Mouse (Mus musculus): Measurements from ENCODE around the gene Rad23a. TPM values are rescaled to one million over a fixed set of nuclear protein-coding genes. Genes with fewer than 3 reads are reported as not detected.
"Not testable (repeated sequence)": the region's sequence is repeated elsewhere in the genome, so short reads cannot be mapped to it uniquely, and the experiment has no call there.

Rad23a gene
- total and polyA plus RNA-seq, 3 experiments = 38.7 to 414 (median 116) TPM

GRCm38 (mm10) chr8:84832034-84832717, 8.3 kb downstream of the Rad23a start:
- Histone ChIP-seq H3K27me3 (ENCODE audit: insufficient read depth, low read length) (no peaks in the 10 kb centered on the region), H3K4me1 (ENCODE audit: insufficient read depth, low read depth, low read length) (peaks cover 51% of the 10 kb centered on the region), H3K36me3 (replicated peaks) (peaks cover 50% of the 10 kb centered on the region), H3K4me3 (ENCODE audit: low read depth, low read length) (peak overlapping the region; percentile 98), H3K9me3 (replicated peaks) (no peaks in the 10 kb centered on the region)
- ATAC-seq (ENCODE audit: extremely low read depth, insufficient number of reproducible peaks, low FRiP score, poor library complexity, severe bottlenecking) (peak; percentile 28; the same call in 1 of the 2 replicates), DNase-seq (ENCODE audit: low spot score) (peak; percentile 57)
- TF ChIP-seq CTCF (IDR thresholded peaks at IDR 0.05; ENCODE audit: low read depth, low read length) = no peak
- 0 out of 2 replicates have a peak, but pooled peaks have one; percentile 46 for TF ChIP-seq POLR2AphosphoS5 (IDR thresholded peaks at IDR 0.05; ENCODE audit: insufficient replicate concordance, low read depth, low read length)

DNA sequence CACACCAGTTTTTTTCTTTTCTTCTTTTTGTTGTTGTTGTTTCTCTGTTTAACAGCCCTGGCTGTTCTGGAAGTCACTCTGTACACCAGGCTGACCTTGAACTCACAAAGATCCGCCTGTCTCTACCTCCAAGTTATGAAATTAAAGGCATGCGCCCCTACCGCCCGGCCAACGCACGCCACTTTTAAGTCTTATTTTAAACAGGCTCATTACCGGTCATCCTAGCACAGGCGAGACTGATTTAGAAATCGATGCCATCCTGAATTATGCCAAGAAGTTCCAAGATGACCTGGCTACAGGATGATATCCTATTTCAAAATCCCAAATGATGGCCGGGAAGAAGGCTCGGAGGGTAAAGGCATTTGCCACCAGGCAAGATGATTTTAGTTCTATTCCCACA, 9.0 kb downstream of the Rad23a start, which contains the start of gene Gadd45gip1:
TSS of gene Gadd45gip1 (plus strand) at position 33 of the 400 bp plus-strand sequence.
- Histone ChIP-seq H3K9me3 (replicated peaks) (no peaks in the 10 kb centered on the region), H3K4me1 (ENCODE audit: insufficient read depth, low read depth, low read length) (peaks cover 48% of the 10 kb centered on the region), H3K27me3 (ENCODE audit: insufficient read depth, low read length) (no peaks in the 10 kb centered on the region), H3K36me3 (replicated peaks) (peaks cover 43% of the 10 kb centered on the region), H3K4me3 (ENCODE audit: low read depth, low read length) (peak within 1 kb of the TSS; percentile 98)
- TF ChIP-seq CTCF (IDR thresholded peaks at IDR 0.05; ENCODE audit: low read depth, low read length) (peak; percentile 40; the same call in 1 of the 2 replicates), GATA1 (IDR thresholded peaks at IDR 0.05; ENCODE audit: borderline replicate concordance, low read length) (no peak), TAL1 (conservative IDR thresholded peaks at IDR 0.05; ENCODE audit: low read depth, low read length) (no peak)
- ATAC-seq (ENCODE audit: extremely low read depth, insufficient number of reproducible peaks, low FRiP score, poor library complexity, severe bottlenecking) (no peak), DNase-seq (ENCODE audit: low spot score) (no peak)

DNA sequence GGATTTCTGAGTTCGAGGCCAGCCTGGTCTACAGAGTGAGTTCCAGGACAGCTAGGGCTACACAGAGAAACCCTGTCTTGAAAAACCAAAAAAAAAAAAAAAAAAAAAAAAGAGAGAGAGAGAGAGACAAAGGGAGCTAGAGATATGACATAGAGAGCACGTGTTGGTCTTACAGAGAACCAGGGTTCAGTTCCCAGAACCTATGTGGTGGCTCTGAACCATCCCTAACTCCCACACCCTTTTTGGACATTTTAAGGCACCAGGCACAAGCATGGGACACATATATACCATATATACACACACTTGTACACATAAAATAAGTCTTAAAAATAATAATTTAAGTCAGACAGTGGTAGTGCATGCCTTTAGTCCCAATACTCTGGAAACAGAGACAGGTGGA, 13.9 kb downstream of the Rad23a start:
- not testable (repeated sequence) for H3K27me3 ChIP-seq (ENCODE audit: insufficient read depth, low read length); H3K9me3 ChIP-seq (replicated peaks); H3K4me3 ChIP-seq (ENCODE audit: low read depth, low read length); ATAC-seq (ENCODE audit: extremely low read depth, insufficient number of reproducible peaks, low FRiP score, poor library complexity, severe bottlenecking); DNase-seq (ENCODE audit: low spot score)
- peaks cover 15% of the 10 kb centered on the region for H3K36me3 ChIP-seq (replicated peaks)
- H3K4me1 ChIP-seq (ENCODE audit: insufficient read depth, low read depth, low read length) = peaks cover 38% of the 10 kb centered on the region

DNA sequence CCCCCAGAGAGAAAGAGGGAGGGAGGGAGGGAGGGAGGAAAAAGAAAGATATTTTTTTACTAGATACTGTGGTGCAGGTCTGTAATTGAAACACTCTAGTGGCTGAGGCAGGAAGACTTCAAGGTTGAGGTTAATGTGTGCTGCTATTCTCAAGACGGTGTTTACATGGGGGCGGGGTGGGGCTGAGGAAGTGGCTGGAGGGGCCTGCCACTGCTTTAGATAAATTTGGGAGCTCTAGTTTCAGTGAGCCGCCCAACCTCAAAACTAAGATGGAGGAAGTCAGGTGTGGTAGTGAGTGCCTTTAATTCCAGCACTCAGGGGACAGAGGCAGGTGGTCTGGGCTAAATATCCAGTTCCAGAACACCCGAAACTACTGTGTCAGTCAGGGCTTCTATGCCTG, 14.8 kb downstream of the Rad23a start:
- no peak for TF ChIP-seq GATA2 (IDR thresholded peaks at IDR 0.05; ENCODE audit: borderline replicate concordance, low read depth, low read length)
- TF ChIP-seq TAL1 (conservative IDR thresholded peaks at IDR 0.05; ENCODE audit: low read depth, low read length) = no peak
- TF ChIP-seq POLR2AphosphoS5 (IDR thresholded peaks at IDR 0.05; ENCODE audit: insufficient replicate concordance, low read depth, low read length) = no peak
- TF ChIP-seq CTCF (IDR thresholded peaks at IDR 0.05; ENCODE audit: low read depth, low read length) = no peak
- TF ChIP-seq GATA1 (IDR thresholded peaks at IDR 0.05; ENCODE audit: borderline replicate concordance, low read length) = no peak

GRCm38 (mm10) chr8:84823653-84824052, 16.8 kb downstream of the Rad23a start:
- TF ChIP-seq GATA2 (IDR thresholded peaks at IDR 0.05; ENCODE audit: borderline replicate concordance, low read depth, low read length) (no peak), POLR2AphosphoS5 (IDR thresholded peaks at IDR 0.05; ENCODE audit: insufficient replicate concordance, low read depth, low read length) (no peak), GATA1 (IDR thresholded peaks at IDR 0.05; ENCODE audit: borderline replicate concordance, low read length) (no peak), TAL1 (conservative IDR thresholded peaks at IDR 0.05; ENCODE audit: low read depth, low read length) (no peak), CTCF (IDR thresholded peaks at IDR 0.05; ENCODE audit: low read depth, low read length) (peak; percentile 77)
- DNase-seq (ENCODE audit: low spot score) (peak; percentile 68), ATAC-seq (ENCODE audit: extremely low read depth, insufficient number of reproducible peaks, low FRiP score, poor library complexity, severe bottlenecking) (no peak)
- Histone ChIP-seq H3K4me3 (ENCODE audit: low read depth, low read length) (no peak overlapping the region; the same call in 1 of the 2 replicates), H3K36me3 (replicated peaks) (peaks cover 9% of the 10 kb centered on the region), H3K4me1 (ENCODE audit: insufficient read depth, low read depth, low read length) (peaks cover 30% of the 10 kb centered on the region), H3K9me3 (replicated peaks) (no peaks in the 10 kb centered on the region), H3K27me3 (ENCODE audit: insufficient read depth, low read length) (no peaks in the 10 kb centered on the region)

More for the DNA sequence above, 14.8 kb downstream of the Rad23a start:
- DNase-seq (ENCODE audit: low spot score) = no peak
- no peaks in the 10 kb centered on the region for H3K27me3 ChIP-seq (ENCODE audit: insufficient read depth, low read length)
- peaks cover 15% of the 10 kb centered on the region for H3K36me3 ChIP-seq (replicated peaks)
- no peak overlapping the region for H3K4me3 ChIP-seq (ENCODE audit: low read depth, low read length)
- no peak for ATAC-seq (ENCODE audit: extremely low read depth, insufficient number of reproducible peaks, low FRiP score, poor library complexity, severe bottlenecking)
- H3K4me1 ChIP-seq (ENCODE audit: insufficient read depth, low read depth, low read length) = peaks cover 38% of the 10 kb centered on the region
- no peaks in the 10 kb centered on the region for H3K9me3 ChIP-seq (replicated peaks)

- no peak for ATAC-seq (ENCODE audit: extremely low read depth, insufficient number of reproducible peaks, low FRiP score, poor library complexity, severe bottlenecking)
- H3K27me3 ChIP-seq (ENCODE audit: insufficient read depth, low read length) = no peaks in the 10 kb centered on the region
- TF ChIP-seq GATA1 (IDR thresholded peaks at IDR 0.05; ENCODE audit: borderline replicate concordance, low read length) (no peak), CTCF (IDR thresholded peaks at IDR 0.05; ENCODE audit: low read depth, low read length) (no peak), GATA2 (IDR thresholded peaks at IDR 0.05; ENCODE audit: borderline replicate concordance, low read depth, low read length) (no peak), TAL1 (conservative IDR thresholded peaks at IDR 0.05; ENCODE audit: low read depth, low read length) (no peak), POLR2AphosphoS5 (IDR thresholded peaks at IDR 0.05; ENCODE audit: insufficient replicate concordance, low read depth, low read length) (no peak)
- H3K9me3 ChIP-seq (replicated peaks) = no peaks in the 10 kb centered on the region
- no peak within 1 kb of the TSS; the same call in 1 of the 2 replicates for H3K4me3 ChIP-seq (ENCODE audit: low read depth, low read length)
- H3K4me1 ChIP-seq (ENCODE audit: insufficient read depth, low read depth, low read length) = peaks cover 30% of the 10 kb centered on the region
- H3K36me3 ChIP-seq (replicated peaks) = peaks cover 8% of the 10 kb centered on the region
- DNase-seq (ENCODE audit: low spot score) = no peak
Measured at GRCm38 (mm10) chr8:84822723-84823122, 17.7 kb downstream of the Rad23a start, which contains the start of gene Dand5. Gene Dand5 (minus strand): TSS chr8:84822823.

All from G1E (cell line).